Mouse (Mus musculus): Measurements from ENCODE around the gene Eef1e1. TPM values are rescaled to one million over a fixed set of nuclear protein-coding genes. Genes with fewer than 3 reads are reported as not detected.

Gene Eef1e1
- polyA plus RNA-seq, 1 experiment = 6.1 TPM

- peaks cover 16% of the 10 kb centered on the region for H3K36me3 ChIP-seq (ENCODE audit: control insufficient read depth, insufficient read depth, low read length)
- no peaks in the 10 kb centered on the region for H3K4me1 ChIP-seq (ENCODE audit: control insufficient read depth, insufficient read depth, insufficient read length)
- no peak overlapping the region for H3K27ac ChIP-seq (ENCODE audit: insufficient read depth, low read length)
- TF ChIP-seq POLR2A (IDR thresholded peaks at IDR 0.05; ENCODE audit: low read depth, low read length) = no peak
- no peak for TF ChIP-seq CTCF (IDR thresholded peaks at IDR 0.05; ENCODE audit: extremely low read depth, insufficient read depth, insufficient read length, insufficient replicate concordance)
- DNase-seq (ENCODE audit: low read depth in 1 of 2, low spot score in 2 of 2) = no peak
- H3K4me3 ChIP-seq (ENCODE audit: extremely low read depth, insufficient read depth, insufficient read length) = no peak overlapping the region
- H3K27me3 ChIP-seq (ENCODE audit: control insufficient read depth, insufficient read depth, low read length) = no peaks in the 10 kb centered on the region
- WGBS = 96% methylated on average over 5 of the region's 5 CpGs
These were observed 17.9 kb downstream of the Eef1e1 start for GRCm38 (mm10) chr13:38640961-38641360.

GRCm38 (mm10) chr13:38638694-38639093, 20.2 kb downstream of the Eef1e1 start:
- H3K27me3 ChIP-seq (ENCODE audit: control insufficient read depth, insufficient read depth, low read length) = no peaks in the 10 kb centered on the region
- no peak for TF ChIP-seq CTCF (IDR thresholded peaks at IDR 0.05; ENCODE audit: extremely low read depth, insufficient read depth, insufficient read length, insufficient replicate concordance)
- TF ChIP-seq POLR2A (IDR thresholded peaks at IDR 0.05; ENCODE audit: low read depth, low read length) = no peak
- H3K4me1 ChIP-seq (ENCODE audit: control insufficient read depth, insufficient read depth, insufficient read length) = no peaks in the 10 kb centered on the region
- peaks cover 2% of the 10 kb centered on the region; the same call in 1 of the 2 replicates for H3K36me3 ChIP-seq (ENCODE audit: control insufficient read depth, insufficient read depth, low read length)
- WGBS = 77% methylated on average over 11 of the region's 11 CpGs
- no peak overlapping the region for H3K27ac ChIP-seq (ENCODE audit: insufficient read depth, low read length)
- no peak for DNase-seq (ENCODE audit: low read depth in 1 of 2, low spot score in 2 of 2)
- H3K4me3 ChIP-seq (ENCODE audit: extremely low read depth, insufficient read depth, insufficient read length) = no peak overlapping the region

- Histone ChIP-seq H3K27me3 (ENCODE audit: control insufficient read depth, insufficient read depth, low read length) (no peaks in the 10 kb centered on the region), H3K4me1 (ENCODE audit: control insufficient read depth, insufficient read depth, insufficient read length) (no peaks in the 10 kb centered on the region), H3K27ac (ENCODE audit: insufficient read depth, low read length) (peak within 1 kb of the TSS; percentile 36; the same call in 1 of the 2 replicates), H3K36me3 (ENCODE audit: control insufficient read depth, insufficient read depth, low read length) (no peaks in the 10 kb centered on the region; the same call in 1 of the 2 replicates), H3K4me3 (ENCODE audit: extremely low read depth, insufficient read depth, insufficient read length) (peak within 1 kb of the TSS; percentile 74)
- peak; percentile 81 to 94 for DNase-seq (ENCODE audit: low read depth in 1 of 2, low spot score in 2 of 2)
- TF ChIP-seq POLR2A (IDR thresholded peaks at IDR 0.05; ENCODE audit: low read depth, low read length) (no peak; the same call in none of the 2 replicates), CTCF (IDR thresholded peaks at IDR 0.05; ENCODE audit: extremely low read depth, insufficient read depth, insufficient read length, insufficient replicate concordance) (no peak)
- WGBS = under 1% methylated on average over 41 of the region's 44 CpGs
These were observed 24.0 kb downstream of the Eef1e1 start, which contains the start of gene Bloc1s5 for GRCm38 (mm10) chr13:38634800-38635269. Bloc1s5 (minus strand) TSS chr13:38635109.

GRCm38 (mm10) chr13:38634256-38634799, 24.5 kb downstream of the Eef1e1 start:
- Histone ChIP-seq H3K27me3 (ENCODE audit: control insufficient read depth, insufficient read depth, low read length) (no peaks in the 10 kb centered on the region), H3K4me3 (ENCODE audit: extremely low read depth, insufficient read depth, insufficient read length) (peak overlapping the region; percentile 74), H3K27ac (ENCODE audit: insufficient read depth, low read length) (peak overlapping the region; percentile 36; the same call in 1 of the 2 replicates), H3K4me1 (ENCODE audit: control insufficient read depth, insufficient read depth, insufficient read length) (no peaks in the 10 kb centered on the region), H3K36me3 (ENCODE audit: control insufficient read depth, insufficient read depth, low read length) (no peaks in the 10 kb centered on the region; the same call in 1 of the 2 replicates)
- 1% methylated on average over 19 of the region's 19 CpGs for whole genome bisulfite sequencing
- no peak for DNase-seq (ENCODE audit: low read depth in 1 of 2, low spot score in 2 of 2)
- TF ChIP-seq CTCF (IDR thresholded peaks at IDR 0.05; ENCODE audit: extremely low read depth, insufficient read depth, insufficient read length, insufficient replicate concordance) = no peak
- no peak for TF ChIP-seq POLR2A (IDR thresholded peaks at IDR 0.05; ENCODE audit: low read depth, low read length)

GRCm38 (mm10) chr13:38633287-38634000, 25.4 kb downstream of the Eef1e1 start:
- H3K4me3 ChIP-seq (ENCODE audit: extremely low read depth, insufficient read depth, insufficient read length) = no peak overlapping the region
- no peak overlapping the region for H3K27ac ChIP-seq (ENCODE audit: insufficient read depth, low read length)
- no peak for TF ChIP-seq POLR2A (IDR thresholded peaks at IDR 0.05; ENCODE audit: low read depth, low read length)
- TF ChIP-seq CTCF (IDR thresholded peaks at IDR 0.05; ENCODE audit: extremely low read depth, insufficient read depth, insufficient read length, insufficient replicate concordance) = no peak
- WGBS = 78% methylated on average over 6 of the region's 6 CpGs
- H3K36me3 ChIP-seq (ENCODE audit: control insufficient read depth, insufficient read depth, low read length) = no peaks in the 10 kb centered on the region; the same call in 1 of the 2 replicates
- no peak for DNase-seq (ENCODE audit: low read depth in 1 of 2, low spot score in 2 of 2)
- H3K4me1 ChIP-seq (ENCODE audit: control insufficient read depth, insufficient read depth, insufficient read length) = no peaks in the 10 kb centered on the region
- H3K27me3 ChIP-seq (ENCODE audit: control insufficient read depth, insufficient read depth, low read length) = no peaks in the 10 kb centered on the region

GRCm38 (mm10) chr13:38632556-38632955, 26.3 kb downstream of the Eef1e1 start:
- no peaks in the 10 kb centered on the region; the same call in 1 of the 2 replicates for H3K36me3 ChIP-seq (ENCODE audit: control insufficient read depth, insufficient read depth, low read length)
- H3K27me3 ChIP-seq (ENCODE audit: control insufficient read depth, insufficient read depth, low read length) = no peaks in the 10 kb centered on the region
- TF ChIP-seq POLR2A (IDR thresholded peaks at IDR 0.05; ENCODE audit: low read depth, low read length) (no peak), CTCF (IDR thresholded peaks at IDR 0.05; ENCODE audit: extremely low read depth, insufficient read depth, insufficient read length, insufficient replicate concordance) (no peak)
- H3K4me1 ChIP-seq (ENCODE audit: control insufficient read depth, insufficient read depth, insufficient read length) = no peaks in the 10 kb centered on the region
- 75% methylated on average over 6 of the region's 6 CpGs for WGBS
- no peak for DNase-seq (ENCODE audit: low read depth in 1 of 2, low spot score in 2 of 2)
- no peak overlapping the region for H3K4me3 ChIP-seq (ENCODE audit: extremely low read depth, insufficient read depth, insufficient read length)
- no peak overlapping the region for H3K27ac ChIP-seq (ENCODE audit: insufficient read depth, low read length)

GRCm38 (mm10) chr13:38626229-38626525, 32.7 kb downstream of the Eef1e1 start:
- no peaks in the 10 kb centered on the region for H3K27me3 ChIP-seq (ENCODE audit: control insufficient read depth, insufficient read depth, low read length)
- WGBS = 64% methylated on average over 6 of the region's 6 CpGs
- no peak overlapping the region for H3K4me3 ChIP-seq (ENCODE audit: extremely low read depth, insufficient read depth, insufficient read length)
- H3K27ac ChIP-seq (ENCODE audit: insufficient read depth, low read length) = no peak overlapping the region
- H3K4me1 ChIP-seq (ENCODE audit: control insufficient read depth, insufficient read depth, insufficient read length) = no peaks in the 10 kb centered on the region
- DNase-seq (ENCODE audit: low read depth in 1 of 2, low spot score in 2 of 2) = no peak
- H3K36me3 ChIP-seq (ENCODE audit: control insufficient read depth, insufficient read depth, low read length) = no peaks in the 10 kb centered on the region; the same call in 1 of the 2 replicates
- TF ChIP-seq POLR2A (IDR thresholded peaks at IDR 0.05; ENCODE audit: low read depth, low read length) = no peak
- no peak for TF ChIP-seq CTCF (IDR thresholded peaks at IDR 0.05; ENCODE audit: extremely low read depth, insufficient read depth, insufficient read length, insufficient replicate concordance)

Data from spleen, adult 2 months (tissue).